Mouse (Mus musculus) left cerebral cortex, postnatal 14 days (tissue): ENCODE data around the gene Iqgap2. TPM values are rescaled to one million over a fixed set of nuclear protein-coding genes. Genes with fewer than 3 reads are reported as not detected.

Experiments used
- DNase-seq, 2 experiments: peaks; one replicate each; pipeline ENCODE4 v3.0.0; 2021 to 2022; ENCODE audit warnings: low spot score in 2 of 2, mixed read lengths in 1 of 2
- intact Hi-C: fragments of 180-260 bp; cut with DNase I; formaldehyde crosslinking; loops from one replicate; pipeline ENCODE4 v1.15.1; 2025
- total RNA-seq, 2 experiments: library from RNA; stranded (reverse); gene quantifications; 2 replicates each; pipeline ENCODE4 v1.2.3; 2021

Gene Iqgap2
- total RNA-seq, 2 experiments from 2014 or later, result 15.9 to 17.2 TPM

- no peak for DNase-seq
- intact Hi-C loops, result no loop called here
Observed at GRCm38 (mm10) chr13:95641061-95641986, 250.4 kb downstream of the Iqgap2 start.

- DNase-seq, result no peak
- intact Hi-C loops, result no loop called here
Observed at GRCm38 (mm10) chr13:95640408-95640807, 251.3 kb downstream of the Iqgap2 start.

- intact Hi-C loops, result no loop called here
Observed at GRCm38 (mm10) chr13:95639336-95640116, 252.2 kb downstream of the Iqgap2 start.

GRCm38 (mm10) chr13:95638894-95639293, 252.8 kb downstream of the Iqgap2 start:
- intact Hi-C loops, result no loop called here
- peak in 1 of 2 experiments; percentile 6 for DNase-seq

More at GRCm38 (mm10) chr13:95639336-95640116, 252.2 kb downstream of the Iqgap2 start:
- no peak for DNase-seq

- intact Hi-C loops, result no loop called here
Observed at GRCm38 (mm10) chr13:95637737-95638136, 254.0 kb downstream of the Iqgap2 start.

GRCm38 (mm10) chr13:95635301-95635700, 256.4 kb downstream of the Iqgap2 start:
- intact Hi-C loops, result no loop called here
- DNase-seq, result no peak

More at GRCm38 (mm10) chr13:95637737-95638136, 254.0 kb downstream of the Iqgap2 start:
- DNase-seq, result no peak

GRCm38 (mm10) chr13:95634451-95634850, 257.3 kb downstream of the Iqgap2 start:
- no peak for DNase-seq
- intact Hi-C loops, result no loop called here

GRCm38 (mm10) chr13:95633384-95633783, 258.3 kb downstream of the Iqgap2 start:
- intact Hi-C loops, result no loop called here
- DNase-seq, result peak in 1 of 2 experiments; percentile 54

DNA sequence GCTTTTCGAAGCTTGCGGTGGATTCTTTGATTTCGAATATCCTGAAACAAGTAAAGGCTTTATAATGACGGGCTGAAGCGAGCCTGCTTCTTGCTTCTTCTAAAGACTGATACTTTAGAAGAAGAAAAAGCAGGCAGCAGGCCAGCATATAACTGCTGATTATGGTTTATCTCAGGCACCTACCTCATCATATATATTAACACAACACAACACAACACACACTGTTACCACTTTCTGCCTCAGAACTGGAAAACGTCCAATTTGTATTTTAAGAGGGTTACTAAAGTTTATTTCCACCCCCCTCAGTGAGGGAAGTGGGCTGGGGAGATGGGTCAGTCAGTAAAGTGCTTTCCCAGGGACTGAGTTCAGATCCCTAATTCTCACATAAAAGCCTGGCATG, 259.6 kb downstream of the Iqgap2 start:
- intact Hi-C loops, result no loop called here
- no peak for DNase-seq

- no peak for DNase-seq
- intact Hi-C loops, result no loop called here
Observed at GRCm38 (mm10) chr13:95630747-95631146, 261.0 kb downstream of the Iqgap2 start.

- intact Hi-C loops, result no loop called here
- DNase-seq, result no peak
Observed at GRCm38 (mm10) chr13:95629751-95630150, 262.0 kb downstream of the Iqgap2 start.

DNA sequence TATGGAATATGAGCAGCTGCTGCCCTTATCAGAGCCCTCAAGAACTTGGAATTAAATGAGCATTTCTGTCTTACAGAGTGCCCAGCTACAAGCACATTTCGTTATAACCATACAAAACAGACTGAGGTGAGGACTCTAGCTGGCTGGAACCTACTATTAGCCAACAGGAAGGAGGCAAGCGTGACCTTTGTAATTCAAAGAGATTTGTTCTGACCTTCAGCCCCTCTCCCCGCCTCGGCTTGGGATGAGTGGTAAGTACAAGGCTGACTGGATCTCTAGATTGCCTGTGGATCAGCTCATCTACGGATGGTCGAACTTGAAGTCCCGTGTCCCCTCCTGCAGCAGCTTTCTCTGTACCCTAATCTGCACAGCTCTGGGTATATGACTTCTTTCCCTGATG, 265.0 kb downstream of the Iqgap2 start:
- intact Hi-C loops, result no loop called here
- no peak for DNase-seq

GRCm38 (mm10) chr13:95623042-95623441, 268.7 kb downstream of the Iqgap2 start:
- DNase-seq, result no peak
- intact Hi-C loops, result no loop called here

- no peak for DNase-seq
- intact Hi-C loops, result no loop called here
Observed at GRCm38 (mm10) chr13:95621563-95621962, 270.2 kb downstream of the Iqgap2 start.

DNA sequence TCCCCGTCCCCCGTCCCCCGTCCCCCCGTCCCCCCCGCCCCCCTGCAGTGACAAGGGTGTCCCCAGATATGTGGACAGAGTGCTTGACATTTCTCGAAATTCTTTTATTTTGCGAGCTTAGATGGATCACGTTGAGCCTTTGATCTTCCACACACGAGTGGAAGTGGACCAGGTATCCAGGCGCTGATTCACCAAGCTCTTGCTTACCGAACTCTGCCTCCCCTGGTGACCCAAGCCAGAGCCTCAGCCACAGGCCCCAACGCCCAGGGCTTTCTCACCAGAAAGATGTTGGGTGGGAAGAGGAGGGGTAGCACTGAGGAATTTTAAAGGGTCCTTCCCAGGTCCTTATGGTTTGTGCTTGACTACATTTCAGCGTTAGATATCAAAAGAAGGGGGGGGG, 272.9 kb downstream of the Iqgap2 start:
- intact Hi-C loops, result no loop called here
- DNase-seq, result no peak

DNA sequence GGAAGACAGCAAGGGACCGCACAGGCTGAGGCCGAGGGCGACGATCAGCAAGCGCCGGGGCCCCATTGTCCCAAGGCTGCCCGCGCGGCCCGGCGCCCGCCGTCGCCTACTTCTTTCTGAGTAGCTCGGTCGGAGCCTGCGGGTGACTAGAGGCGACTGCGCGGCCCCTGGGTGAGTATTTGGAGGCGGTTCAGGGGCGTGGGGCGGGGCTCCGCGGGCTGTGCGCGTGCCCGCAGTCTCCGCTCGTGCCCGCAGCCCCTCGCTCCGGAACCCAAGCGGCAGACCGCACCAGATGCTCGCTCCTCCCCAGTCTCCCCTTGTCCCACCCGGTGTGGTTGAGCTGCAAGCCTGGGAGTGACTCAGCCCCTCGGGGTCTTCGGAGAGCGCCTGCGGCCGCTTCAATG, 273.4 kb downstream of the Iqgap2 start, which contains the start of gene F2r:
Gene F2r, minus strand, starts transcription at position 179 of the 404 bp plus-strand sequence.
- intact Hi-C loops, result no loop called here
- DNase-seq, result peak; percentile 39 to 61

DNA sequence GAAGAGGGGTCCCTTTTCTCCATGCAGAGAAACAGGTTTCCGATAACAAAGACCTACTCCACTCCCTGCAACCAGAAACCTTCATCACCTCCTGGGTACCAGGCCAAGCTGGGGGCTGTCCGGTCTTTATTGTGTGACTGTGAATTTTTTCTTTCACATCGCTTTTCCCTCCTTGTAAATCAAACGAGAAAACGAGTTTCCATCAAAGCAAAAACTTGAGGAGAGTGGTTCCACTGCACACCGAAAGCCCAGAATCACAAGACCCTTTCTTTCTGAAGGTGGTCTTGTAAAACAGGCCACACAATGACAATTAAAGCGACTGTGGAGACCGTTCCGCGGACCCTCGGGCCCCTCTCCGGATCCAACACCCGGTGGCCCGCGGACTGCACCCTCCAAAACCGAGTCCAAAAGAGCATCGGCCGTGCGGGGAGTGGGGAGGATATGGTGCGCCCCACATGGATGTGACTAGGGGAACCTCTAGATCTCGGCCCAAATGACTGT, 274.0 kb downstream of the Iqgap2 start:
- intact Hi-C loops, result no loop called here
- DNase-seq, result no peak

DNA sequence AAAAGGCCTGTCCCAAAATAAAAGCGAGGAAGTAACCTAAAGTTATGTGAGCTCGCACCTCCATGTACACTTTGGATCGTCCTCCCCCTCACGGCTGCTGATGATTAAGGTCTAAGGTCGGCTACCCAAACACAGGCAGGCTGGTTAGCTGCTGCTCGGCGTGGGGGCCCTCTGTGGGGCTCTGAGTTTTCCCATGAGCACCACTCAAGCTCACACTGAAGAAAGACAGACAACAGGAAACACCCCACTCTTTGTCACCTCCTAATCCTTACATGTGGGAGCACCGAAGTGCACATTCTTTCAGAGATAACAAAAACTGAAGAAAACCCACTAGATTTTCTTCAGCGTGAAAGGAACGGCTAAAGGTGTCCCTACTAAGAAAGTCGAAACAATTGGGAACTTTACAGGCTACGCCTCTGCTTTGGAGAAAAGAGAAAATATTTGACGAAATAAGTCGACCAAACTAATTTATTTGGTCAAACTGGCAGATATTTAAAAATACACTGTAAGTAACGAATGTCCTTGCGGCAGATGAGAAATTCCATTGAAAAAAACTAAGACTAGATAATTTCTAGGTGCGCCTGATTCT, 274.5 kb downstream of the Iqgap2 start:
- intact Hi-C loops, result no loop called here
- DNase-seq, result no peak

- no peak for DNase-seq
- intact Hi-C loops, result no loop called here
Observed at GRCm38 (mm10) chr13:95616512-95616911, 275.2 kb downstream of the Iqgap2 start.

- no peak for DNase-seq
- intact Hi-C loops, result no loop called here
Observed at GRCm38 (mm10) chr13:95614757-95615156, 277.0 kb downstream of the Iqgap2 start.
